Mouse (Mus musculus) stomach, postnatal 0 days (tissue): ENCODE results near the gene Pik3c2b. TPM values are rescaled to one million over a fixed set of nuclear protein-coding genes. Genes with fewer than 3 reads are reported as not detected.

ENCODE experiments used
- ATAC-seq: fragments of 200-750 bp; cut with Nextera tagmentation; 2 replicates; pipeline ENCODE4 v1.8.0; 2017; ENCODE audit not compliant: low FRiP score, low TSS enrichment
- DNase-seq: peaks from one replicate; pipeline ENCODE4 v3.0.0-alpha.2; 2016; ENCODE audit warnings: low spot score
- H3K27ac ChIP-seq: fragments of 300-500 bp; sonication (generic); replicated peaks from 2 replicates; pipeline ENCODE4 v1.5.1; 2014; ENCODE audit warnings: mild to moderate bottlenecking, control low read depth
- H3K27me3 ChIP-seq: fragments of 300-500 bp; sonication (generic); 2 replicates; pipeline ENCODE4 v1.6.1; 2014; ENCODE audit warnings: low read length; ENCODE audit not compliant: control insufficient read depth, insufficient read depth
- H3K36me3 ChIP-seq: fragments of 300-500 bp; sonication (generic); 2 replicates; pipeline ENCODE4 v1.6.1; 2014; ENCODE audit warnings: low read length, mixed read lengths; ENCODE audit not compliant: control insufficient read depth, insufficient read depth
- H3K4me1 ChIP-seq: fragments of 300-500 bp; sonication (generic); replicated peaks from 2 replicates; pipeline ENCODE4 v1.6.1; 2014; ENCODE audit warnings: antibody characterized with exemption; ENCODE audit not compliant: control insufficient read depth, insufficient read depth
- H3K4me2 ChIP-seq: fragments of 300-500 bp; sonication (generic); replicated peaks from 2 replicates; pipeline ENCODE4 v1.6.1; 2014; ENCODE audit warnings: low read depth, mild to moderate bottlenecking, control low read depth, moderate library complexity
- H3K4me3 ChIP-seq: fragments of 300-500 bp; sonication (generic); 2 replicates; pipeline ENCODE4 v1.5.1; 2014; ENCODE audit warnings: low read depth, low read length, control low read depth
- H3K9ac ChIP-seq: fragments of 300-500 bp; sonication (generic); 2 replicates; pipeline ENCODE4 v1.6.1; 2014; ENCODE audit warnings: mild to moderate bottlenecking, low read length, control low read depth, mixed read lengths
- H3K9me3 ChIP-seq: fragments of 300-500 bp; sonication (generic); 2 replicates; pipeline ENCODE4 v1.6.1; 2016; ENCODE audit warnings: low read length; ENCODE audit not compliant: control insufficient read depth
- CTCF ChIP-seq: IDR thresholded peaks from 2 replicates; pipeline ENCODE4 v1.5.1; 2016; ENCODE audit warnings: antibody characterized with exemption, low read depth, mild to moderate bottlenecking, moderate library complexity
- EP300 ChIP-seq: optimal IDR thresholded peaks from 2 replicates; pipeline ENCODE3; 2016; ENCODE audit warnings: antibody characterized with exemption
- WGBS: fragments of 180-500 bp; shearing (Covaris S2); extraction: QIAGEN DNeasy Blood & Tissue Kit; methylation state at CpG from one replicate; pipeline ENCODE4 v1.1.7; 2014; 5-methylcytosine and 5-hydroxymethylcytosine counted together
- polyA plus RNA-seq: library from polyadenylated mRNA; unstranded; fragments of >200 nt; fragmentation: Nextera tagmentation; extraction: Ambion mirVana; gene quantifications from 2 replicates; pipeline ENCODE4 v1.2.1, GENCODE M21; 2015

Pik3c2b gene
- polyA plus RNA-seq, 1 experiment from 2014 or later, result 4.2 TPM

- Histone ChIP-seq H3K9me3 (no peaks in the 10 kb centered on the region), H3K4me1 (0 out of 2 replicates have a peak, but pooled peaks cover 4% of the 10 kb centered on the region), H3K9ac (no peak overlapping the region), H3K4me2 (no peak overlapping the region), H3K27ac (peak overlapping the region; percentile 88), H3K36me3 (peaks cover 2% of the 10 kb centered on the region; the same call in 1 of the 2 replicates), H3K4me3 (no peak overlapping the region), H3K27me3 (no peaks in the 10 kb centered on the region)
- TF ChIP-seq CTCF, result no peak
- no peak for TF ChIP-seq EP300
- DNase-seq, result peak; percentile 46
- WGBS, result 57% methylated on average over 1 of the region's 1 CpGs
- ATAC-seq, result 0 out of 2 replicates have a peak, but pooled peaks have one; percentile 10
Measured at GRCm38 (mm10) chr1:133078338-133078727, 32.9 kb downstream of the Pik3c2b start.

DNA sequence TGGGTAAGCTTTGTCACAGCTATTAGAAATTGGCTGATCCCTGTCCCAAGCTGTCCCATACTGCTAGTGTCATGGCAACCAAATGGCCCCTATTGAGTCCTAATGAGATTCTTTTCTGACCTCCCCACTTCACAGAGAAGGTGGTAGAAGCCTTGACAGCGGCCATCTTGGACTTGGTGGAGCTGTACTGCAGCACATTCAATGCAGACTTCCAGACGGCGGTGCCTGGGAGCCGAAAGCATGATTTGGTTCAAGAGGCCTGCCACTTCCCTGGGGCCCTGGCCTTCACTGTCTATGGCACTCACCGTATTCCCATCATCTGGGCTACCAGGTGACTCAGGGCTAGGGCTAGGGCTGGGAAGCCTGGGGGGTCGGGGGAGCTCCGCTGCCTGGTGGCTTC lies 34.0 kb downstream of the Pik3c2b start:
- H3K4me2 ChIP-seq, result no peak overlapping the region
- WGBS, result 92% methylated on average over 7 of the region's 7 CpGs

DNA sequence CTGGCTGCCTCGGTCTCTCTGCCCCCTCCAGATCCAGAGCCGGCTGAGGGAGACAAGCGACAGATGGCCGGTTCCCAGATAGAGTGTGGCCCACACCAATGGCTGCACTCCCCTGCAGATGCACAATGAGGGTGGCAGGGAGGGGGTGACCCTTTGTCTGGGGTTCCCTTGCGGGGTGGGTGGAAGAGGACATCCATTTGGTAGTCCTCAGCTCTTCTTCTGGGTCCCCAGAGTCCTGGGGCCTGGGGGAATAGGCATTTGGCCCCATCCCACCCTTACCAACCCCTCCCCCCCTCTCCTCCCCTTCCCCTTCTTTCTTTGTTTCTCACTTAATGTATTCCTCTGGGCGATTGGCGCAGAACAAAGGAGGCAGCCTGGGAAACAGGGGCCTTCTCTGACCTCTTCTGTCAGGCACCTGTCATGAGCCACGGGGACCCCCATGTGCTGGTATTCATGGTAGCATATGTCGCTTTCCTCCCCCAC lies 34.7 kb downstream of the Pik3c2b start:
- Histone ChIP-seq H3K9me3 (no peaks in the 10 kb centered on the region), H3K4me2 (no peak overlapping the region), H3K36me3 (no peaks in the 10 kb centered on the region), H3K27me3 (no peaks in the 10 kb centered on the region), H3K9ac (no peak overlapping the region), H3K4me1 (peaks cover 6% of the 10 kb centered on the region; the same call in 1 of the 2 replicates), H3K27ac (no peak overlapping the region), H3K4me3 (no peak overlapping the region)
- TF ChIP-seq CTCF (no peak), EP300 (no peak)
- DNase-seq (no peak), ATAC-seq (no peak)
- 69% methylated on average over 9 of the region's 9 CpGs for WGBS

More for the DNA sequence above, 34.0 kb downstream of the Pik3c2b start:
- H3K27me3 ChIP-seq, result no peaks in the 10 kb centered on the region
- peaks cover 6% of the 10 kb centered on the region; the same call in 1 of the 2 replicates for H3K4me1 ChIP-seq
- no peak overlapping the region for H3K4me3 ChIP-seq
- peaks cover 2% of the 10 kb centered on the region; the same call in 1 of the 2 replicates for H3K36me3 ChIP-seq
- no peak for ATAC-seq
- H3K9ac ChIP-seq, result no peak overlapping the region
- no peaks in the 10 kb centered on the region for H3K9me3 ChIP-seq
- TF ChIP-seq CTCF, result no peak
- no peak for TF ChIP-seq EP300
- H3K27ac ChIP-seq, result no peak overlapping the region
- no peak for DNase-seq

GRCm38 (mm10) chr1:133080717-133081116 lies 35.2 kb downstream of the Pik3c2b start:
- WGBS, result 85% methylated on average over 6 of the region's 6 CpGs
- Histone ChIP-seq H3K27ac (no peak overlapping the region), H3K36me3 (peaks cover 3% of the 10 kb centered on the region; the same call in 1 of the 2 replicates), H3K4me1 (peaks cover 6% of the 10 kb centered on the region; the same call in 1 of the 2 replicates), H3K9me3 (no peaks in the 10 kb centered on the region), H3K27me3 (no peaks in the 10 kb centered on the region), H3K4me2 (no peak overlapping the region), H3K9ac (no peak overlapping the region), H3K4me3 (no peak overlapping the region)
- DNase-seq (no peak), ATAC-seq (no peak)
- no peak for TF ChIP-seq EP300
- no peak for TF ChIP-seq CTCF

GRCm38 (mm10) chr1:133083003-133083546 lies 37.6 kb downstream of the Pik3c2b start:
- Histone ChIP-seq H3K9me3 (no peaks in the 10 kb centered on the region), H3K4me3 (no peak overlapping the region), H3K36me3 (peaks cover 3% of the 10 kb centered on the region; the same call in 1 of the 2 replicates), H3K4me1 (peaks cover 2% of the 10 kb centered on the region; the same call in 1 of the 2 replicates), H3K4me2 (no peak overlapping the region), H3K27ac (no peak overlapping the region), H3K27me3 (no peaks in the 10 kb centered on the region), H3K9ac (no peak overlapping the region)
- DNase-seq (peak; percentile 41), ATAC-seq (no peak)
- no peak for TF ChIP-seq CTCF
- no peak for TF ChIP-seq EP300
- 80% methylated on average over 5 of the region's 5 CpGs for WGBS

DNA sequence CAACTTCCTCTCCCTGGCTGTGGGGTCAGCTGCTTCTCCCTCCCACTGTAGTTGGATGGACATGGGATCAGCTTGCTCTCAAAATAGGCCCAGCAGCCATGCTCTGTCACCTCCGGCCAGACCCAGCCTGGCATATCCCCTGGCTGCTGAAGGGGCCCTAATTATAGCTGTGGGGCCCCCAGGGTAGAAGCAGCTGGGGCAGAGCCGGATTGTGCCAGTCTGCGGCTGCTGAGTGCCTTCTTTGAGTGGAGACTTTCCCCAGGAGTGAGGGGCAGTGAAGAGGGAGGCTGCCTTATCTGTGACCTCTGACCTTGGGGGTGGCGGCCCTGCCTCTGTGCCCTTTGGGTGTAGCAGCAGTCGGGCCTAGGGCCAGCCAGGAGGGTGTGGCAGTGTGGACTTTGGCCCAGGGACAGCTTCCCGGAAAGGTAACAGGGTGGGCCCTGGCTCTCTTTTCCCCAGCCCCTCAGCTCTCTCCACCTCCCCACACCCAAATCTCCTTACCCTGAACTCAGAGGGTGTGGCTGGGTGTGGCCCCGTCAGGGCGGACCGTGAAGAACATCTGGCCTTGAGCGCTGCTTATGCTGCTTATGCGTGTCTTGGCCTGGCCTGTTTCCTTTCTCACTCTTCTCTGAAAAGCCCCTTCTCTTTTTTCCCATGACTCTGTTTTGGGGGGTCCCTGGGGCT lies 38.6 kb downstream of the Pik3c2b start:
- no peak for TF ChIP-seq CTCF
- no peak for TF ChIP-seq EP300
- peak overlapping the region; percentile 78 for H3K27ac ChIP-seq
- peak; percentile 90 for DNase-seq

More for the DNA sequence above, 38.6 kb downstream of the Pik3c2b start:
- no peaks in the 10 kb centered on the region for H3K27me3 ChIP-seq
- H3K36me3 ChIP-seq, result peaks cover 6% of the 10 kb centered on the region; the same call in 1 of the 2 replicates
- H3K9ac ChIP-seq, result 0 out of 2 replicates have a peak overlapping the region, but pooled peaks have one; percentile 8
- H3K4me1 ChIP-seq, result peaks cover 2% of the 10 kb centered on the region; the same call in 1 of the 2 replicates
- WGBS, result 33% methylated on average over 11 of the region's 11 CpGs
- no peak overlapping the region for H3K4me2 ChIP-seq
- peak; percentile 91 for ATAC-seq
- no peak overlapping the region for H3K4me3 ChIP-seq
- no peaks in the 10 kb centered on the region for H3K9me3 ChIP-seq
